Mouse (Mus musculus) heart, embryonic 10.5 days (tissue): Measurements from ENCODE around the gene Chst11. TPM values are rescaled to one million over a fixed set of nuclear protein-coding genes. Genes with fewer than 3 reads are reported as not detected.

ENCODE experiments used
- DNase-seq: peaks from one replicate; pipeline ENCODE4 v3.0.0-alpha.2; 2017; ENCODE audit warnings: low spot score
- H3K27ac ChIP-seq: fragments of 300-500 bp; sonication (generic); 2 replicates; pipeline ENCODE4 v1.5.1; 2016; ENCODE audit warnings: mild to moderate bottlenecking
- H3K27me3 ChIP-seq: fragments of 300-500 bp; sonication (generic); 2 replicates; pipeline ENCODE4 v1.6.1; 2016; ENCODE audit warnings: mild to moderate bottlenecking; ENCODE audit not compliant: poor library complexity, insufficient read depth, severe bottlenecking
- H3K36me3 ChIP-seq: fragments of 300-500 bp; sonication (generic); 2 replicates; pipeline ENCODE4 v1.6.1; 2016; ENCODE audit warnings: mild to moderate bottlenecking, moderate library complexity
- H3K4me1 ChIP-seq: fragments of 300-500 bp; sonication (generic); 2 replicates; pipeline ENCODE4 v1.6.1; 2016; ENCODE audit warnings: mild to moderate bottlenecking
- H3K4me3 ChIP-seq: fragments of 300-500 bp; sonication (generic); 2 replicates; pipeline ENCODE4 v1.5.1; 2016; ENCODE audit warnings: mild to moderate bottlenecking, moderate library complexity
- H3K9me3 ChIP-seq: fragments of 300-500 bp; sonication (generic); 2 replicates; pipeline ENCODE4 v1.6.1; 2016; ENCODE audit warnings: mild to moderate bottlenecking, moderate library complexity
- WGBS: fragments of 180-500 bp; shearing (Covaris S2); methylation state at CpG from one replicate; pipeline ENCODE4 v1.1.7; 2016; 5-methylcytosine and 5-hydroxymethylcytosine counted together
- polyA plus RNA-seq: library from polyadenylated mRNA; unstranded; fragments of >200 nt; fragmentation: Nextera tagmentation; extraction: Ambion mirVana; gene quantifications from 2 replicates; pipeline ENCODE4 v1.2.1, GENCODE M21; 2016

Gene Chst11
- polyA plus RNA-seq, 1 experiment from 2014 or later, result 1.2 TPM

- H3K27me3 ChIP-seq, result peaks cover 37% of the 10 kb centered on the region; the same call in 1 of the 2 replicates
- no peaks in the 10 kb centered on the region for H3K9me3 ChIP-seq
- H3K36me3 ChIP-seq, result no peaks in the 10 kb centered on the region
- no peak overlapping the region for H3K27ac ChIP-seq
- no peak for DNase-seq
- no peak overlapping the region for H3K4me3 ChIP-seq
- WGBS, result 76% methylated on average over 5 of the region's 5 CpGs
- peaks cover 42% of the 10 kb centered on the region for H3K4me1 ChIP-seq
Observed at GRCm38 (mm10) chr10:83000169-83000568, 14.9 kb downstream of the Chst11 start.

DNA sequence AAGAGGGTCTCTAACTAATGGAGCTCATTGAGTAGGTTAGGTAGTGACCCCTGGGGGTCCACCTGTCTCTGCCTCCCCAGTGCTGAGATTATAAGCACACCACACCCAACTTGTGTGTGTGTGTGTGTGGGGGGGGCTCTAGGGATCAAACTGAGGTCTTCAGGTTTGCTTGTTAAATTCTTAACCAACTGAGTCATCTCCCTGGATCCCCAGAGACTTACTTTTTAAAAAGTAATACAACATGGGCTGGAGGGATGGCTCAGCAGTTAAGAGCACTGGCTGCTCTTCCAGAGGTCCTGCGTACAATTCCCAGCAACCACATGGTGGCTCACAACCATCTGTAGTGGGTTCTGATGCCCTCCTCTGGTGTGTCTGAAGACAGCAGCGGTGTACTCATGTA is 15.4 kb downstream of the Chst11 start:
- Histone ChIP-seq H3K27me3 (peaks cover 37% of the 10 kb centered on the region; the same call in 1 of the 2 replicates), H3K27ac (no peak overlapping the region), H3K4me3 (no peak overlapping the region), H3K9me3 (no peaks in the 10 kb centered on the region), H3K4me1 (peaks cover 43% of the 10 kb centered on the region), H3K36me3 (no peaks in the 10 kb centered on the region)
- 90% methylated on average over 2 of the region's 2 CpGs for WGBS
- no peak for DNase-seq

DNA sequence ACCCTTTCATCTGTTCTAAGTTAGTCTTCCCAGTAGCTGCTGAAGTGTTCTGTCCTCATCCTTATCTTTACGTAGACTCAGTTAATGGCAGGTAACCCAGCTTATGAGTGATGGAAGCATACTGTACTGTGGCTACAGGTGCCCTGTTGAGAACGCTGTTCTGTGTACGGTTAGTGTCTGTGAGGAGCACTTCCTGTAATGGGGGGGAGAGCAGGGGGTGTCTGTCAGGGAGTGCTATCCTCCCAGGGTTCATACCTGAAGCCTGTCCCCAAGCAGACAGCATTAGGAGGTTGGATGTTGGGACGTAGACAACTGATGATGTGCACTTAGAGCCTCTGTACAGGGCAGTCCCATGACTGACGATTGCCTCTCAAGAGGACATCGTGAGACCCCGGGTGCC is 18.6 kb downstream of the Chst11 start:
- peaks cover 44% of the 10 kb centered on the region for H3K27me3 ChIP-seq
- no peak overlapping the region; the same call in 1 of the 2 replicates for H3K4me3 ChIP-seq
- H3K4me1 ChIP-seq, result peaks cover 43% of the 10 kb centered on the region
- H3K27ac ChIP-seq, result peak overlapping the region; percentile 18; the same call in 1 of the 2 replicates
- H3K36me3 ChIP-seq, result peaks cover 12% of the 10 kb centered on the region
- DNase-seq, result no peak
- peaks cover 8% of the 10 kb centered on the region; the same call in 1 of the 2 replicates for H3K9me3 ChIP-seq
- WGBS, result 60% methylated on average over 7 of the region's 7 CpGs

DNA sequence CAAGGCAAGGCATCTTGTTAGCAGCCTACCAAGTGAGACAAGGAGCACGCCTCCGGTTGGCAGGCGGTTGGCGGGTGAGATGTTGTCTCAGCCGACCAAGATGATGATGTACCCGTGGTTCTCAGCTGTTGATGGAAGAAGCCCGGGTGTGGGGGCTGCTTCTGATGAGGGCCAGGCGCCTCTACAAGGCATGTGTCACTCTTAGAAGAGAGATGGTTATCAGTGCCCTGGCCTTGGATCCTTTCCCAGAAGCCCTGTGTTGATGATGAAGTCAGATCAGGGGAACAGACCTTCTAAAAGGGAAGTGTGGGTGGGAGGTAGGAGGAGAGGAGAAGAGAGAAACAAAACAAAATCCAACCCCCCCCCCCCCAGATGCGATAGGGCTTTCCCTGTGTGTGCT is 19.1 kb downstream of the Chst11 start:
- peaks cover 43% of the 10 kb centered on the region for H3K4me1 ChIP-seq
- H3K27ac ChIP-seq, result peak overlapping the region; percentile 18
- H3K9me3 ChIP-seq, result peaks cover 8% of the 10 kb centered on the region; the same call in 1 of the 2 replicates
- no peak for DNase-seq
- 30% methylated on average over 9 of the region's 9 CpGs for WGBS
- no peak overlapping the region; the same call in 1 of the 2 replicates for H3K4me3 ChIP-seq
- H3K36me3 ChIP-seq, result peaks cover 12% of the 10 kb centered on the region
- peaks cover 49% of the 10 kb centered on the region for H3K27me3 ChIP-seq

GRCm38 (mm10) chr10:83005003-83005402 is 19.7 kb downstream of the Chst11 start:
- Histone ChIP-seq H3K36me3 (peaks cover 12% of the 10 kb centered on the region), H3K27ac (peak overlapping the region; percentile 69), H3K27me3 (peaks cover 55% of the 10 kb centered on the region), H3K9me3 (peaks cover 8% of the 10 kb centered on the region; the same call in 1 of the 2 replicates), H3K4me1 (peaks cover 38% of the 10 kb centered on the region), H3K4me3 (no peak overlapping the region)
- WGBS, result 61% methylated on average over 4 of the region's 4 CpGs
- no peak for DNase-seq

GRCm38 (mm10) chr10:83006258-83006657 is 21.0 kb downstream of the Chst11 start:
- H3K9me3 ChIP-seq, result peaks cover 8% of the 10 kb centered on the region; the same call in 1 of the 2 replicates
- H3K27me3 ChIP-seq, result peaks cover 60% of the 10 kb centered on the region
- H3K4me3 ChIP-seq, result no peak overlapping the region
- H3K36me3 ChIP-seq, result peaks cover 12% of the 10 kb centered on the region
- no peak overlapping the region for H3K27ac ChIP-seq
- no peak for DNase-seq
- WGBS, result 91% methylated on average over 8 of the region's 8 CpGs
- H3K4me1 ChIP-seq, result peaks cover 33% of the 10 kb centered on the region

DNA sequence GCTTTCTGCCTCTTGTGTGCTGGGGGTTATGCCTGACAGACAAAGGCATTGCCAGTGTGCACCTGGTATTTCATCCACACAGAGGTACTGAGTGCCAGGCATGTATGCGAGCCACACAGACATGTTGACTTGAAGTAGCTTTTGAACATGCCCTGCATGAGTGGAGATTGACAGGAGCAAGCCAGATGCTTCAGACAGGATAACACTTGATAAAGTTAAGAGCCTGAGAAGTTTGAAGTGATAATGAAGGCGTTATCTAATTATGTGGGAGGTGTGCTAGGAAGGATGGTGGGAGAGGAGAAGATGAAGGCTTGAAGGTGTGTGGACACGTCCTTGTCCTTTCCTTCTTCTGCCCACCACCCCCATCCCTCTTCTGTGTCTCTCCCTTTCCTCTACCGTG is 28.7 kb downstream of the Chst11 start:
- 29% methylated on average over 4 of the region's 4 CpGs for WGBS
- Histone ChIP-seq H3K9me3 (no peaks in the 10 kb centered on the region), H3K27ac (peak overlapping the region; percentile 56), H3K27me3 (peaks cover 27% of the 10 kb centered on the region; the same call in 1 of the 2 replicates), H3K4me1 (peaks cover 30% of the 10 kb centered on the region), H3K36me3 (no peaks in the 10 kb centered on the region; the same call in 1 of the 2 replicates), H3K4me3 (peak overlapping the region; percentile 15; the same call in 1 of the 2 replicates)
- DNase-seq, result no peak

DNA sequence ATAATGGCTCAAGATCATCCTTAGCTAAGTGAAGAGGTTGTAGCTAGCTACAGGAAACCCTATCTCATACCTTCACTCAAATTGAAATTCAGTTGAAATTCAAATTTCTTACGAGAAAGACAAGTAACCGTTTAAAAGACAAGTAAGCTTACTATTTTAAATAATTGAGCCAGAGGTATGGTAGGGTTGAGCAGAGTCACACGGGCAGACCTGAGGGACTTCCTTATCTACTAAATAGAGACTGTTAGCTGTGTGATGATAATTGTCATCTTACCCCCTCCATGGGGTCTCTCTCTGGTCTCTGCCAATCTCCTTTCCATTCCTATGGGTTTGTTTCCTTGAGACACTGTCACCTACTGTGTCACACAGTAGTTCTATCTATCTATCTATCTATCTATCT is 30.6 kb downstream of the Chst11 start:
- no peak overlapping the region for H3K4me3 ChIP-seq
- H3K36me3 ChIP-seq, result no peaks in the 10 kb centered on the region; the same call in 1 of the 2 replicates
- no peak overlapping the region for H3K27ac ChIP-seq
- H3K27me3 ChIP-seq, result peaks cover 29% of the 10 kb centered on the region
- DNase-seq, result no peak
- H3K9me3 ChIP-seq, result no peaks in the 10 kb centered on the region
- 89% methylated on average over 3 of the region's 3 CpGs for WGBS
- H3K4me1 ChIP-seq, result peaks cover 45% of the 10 kb centered on the region

DNA sequence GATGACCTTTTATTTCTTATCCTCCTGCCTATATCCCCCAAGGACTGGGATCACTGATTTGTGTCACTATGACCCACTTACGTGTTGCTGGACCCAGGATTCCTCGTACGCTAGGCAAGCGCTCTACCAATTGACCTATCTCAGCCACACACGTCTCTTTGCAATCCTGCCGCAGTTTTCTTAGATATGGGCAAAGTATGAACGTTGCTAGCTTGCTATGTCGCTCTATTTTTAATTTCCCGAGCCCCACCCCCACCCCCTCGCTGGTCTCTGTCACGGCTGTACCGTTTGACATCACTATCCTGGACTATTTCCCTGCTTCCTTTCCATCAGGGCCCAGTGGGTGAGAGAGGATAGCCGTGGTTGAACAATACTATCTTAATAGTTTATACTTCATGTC is 31.5 kb downstream of the Chst11 start:
- no peak overlapping the region for H3K27ac ChIP-seq
- 66% methylated on average over 13 of the region's 13 CpGs for WGBS
- no peak overlapping the region for H3K4me3 ChIP-seq
- no peaks in the 10 kb centered on the region; the same call in 1 of the 2 replicates for H3K36me3 ChIP-seq
- no peaks in the 10 kb centered on the region for H3K9me3 ChIP-seq
- peaks cover 35% of the 10 kb centered on the region for H3K27me3 ChIP-seq
- H3K4me1 ChIP-seq, result peaks cover 53% of the 10 kb centered on the region
- DNase-seq, result no peak

- Histone ChIP-seq H3K27me3 (peaks cover 43% of the 10 kb centered on the region), H3K4me3 (no peak overlapping the region), H3K9me3 (no peaks in the 10 kb centered on the region), H3K36me3 (no peaks in the 10 kb centered on the region; the same call in 1 of the 2 replicates), H3K4me1 (peaks cover 53% of the 10 kb centered on the region), H3K27ac (no peak overlapping the region)
- no peak for DNase-seq
- WGBS, result 75% methylated on average over 21 of the region's 21 CpGs
Observed at GRCm38 (mm10) chr10:83017760-83018498, 32.6 kb downstream of the Chst11 start.

GRCm38 (mm10) chr10:83018521-83018920 is 33.2 kb downstream of the Chst11 start:
- H3K36me3 ChIP-seq, result no peaks in the 10 kb centered on the region; the same call in 1 of the 2 replicates
- 79% methylated on average over 4 of the region's 5 CpGs for WGBS
- H3K27me3 ChIP-seq, result peaks cover 44% of the 10 kb centered on the region
- no peak overlapping the region for H3K27ac ChIP-seq
- no peak overlapping the region for H3K4me3 ChIP-seq
- DNase-seq, result no peak
- H3K9me3 ChIP-seq, result no peaks in the 10 kb centered on the region
- peaks cover 48% of the 10 kb centered on the region for H3K4me1 ChIP-seq

DNA sequence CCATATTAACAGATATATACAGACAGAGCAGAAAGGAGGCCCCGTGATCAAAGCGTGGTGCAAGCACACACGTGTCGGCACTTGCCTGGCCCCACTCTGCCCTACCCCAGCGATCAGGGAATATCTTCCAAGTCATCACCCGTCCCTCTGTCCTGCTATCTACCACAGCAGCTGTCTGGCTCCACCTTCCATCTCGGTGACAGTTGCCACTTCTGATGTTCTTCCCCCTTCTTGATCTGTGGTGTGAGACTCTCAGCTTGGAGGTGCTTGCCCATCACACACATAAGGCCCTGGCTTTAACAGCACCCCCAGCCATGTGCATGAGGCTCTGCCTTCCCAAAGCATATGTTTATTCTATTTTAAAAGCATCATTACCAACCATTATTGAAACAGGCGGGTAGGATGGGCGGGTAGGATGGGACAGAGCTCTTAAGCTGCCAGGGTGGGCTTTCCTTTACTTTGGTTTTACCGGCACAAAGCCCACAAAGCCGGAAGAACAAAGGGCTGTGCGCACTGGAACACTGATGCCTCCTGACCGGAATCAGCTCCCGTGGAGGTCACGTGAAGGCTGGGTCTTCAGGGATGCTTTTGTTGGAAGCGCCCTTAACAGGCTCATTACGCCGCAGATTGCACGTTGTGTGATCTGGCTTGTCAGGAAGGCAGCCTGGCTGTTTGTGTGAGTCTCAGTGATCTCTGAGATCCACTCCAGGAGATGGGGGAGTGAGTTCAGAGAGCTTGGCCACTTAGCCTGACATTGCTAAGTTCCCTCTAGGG is 34.4 kb downstream of the Chst11 start:
- Histone ChIP-seq H3K9me3 (no peaks in the 10 kb centered on the region), H3K36me3 (no peaks in the 10 kb centered on the region; the same call in 1 of the 2 replicates), H3K4me1 (peaks cover 37% of the 10 kb centered on the region), H3K4me3 (no peak overlapping the region), H3K27me3 (peaks cover 49% of the 10 kb centered on the region), H3K27ac (peak overlapping the region; percentile 54)
- DNase-seq, result peak; percentile 87
- WGBS, result 53% methylated on average over 19 of the region's 19 CpGs

DNA sequence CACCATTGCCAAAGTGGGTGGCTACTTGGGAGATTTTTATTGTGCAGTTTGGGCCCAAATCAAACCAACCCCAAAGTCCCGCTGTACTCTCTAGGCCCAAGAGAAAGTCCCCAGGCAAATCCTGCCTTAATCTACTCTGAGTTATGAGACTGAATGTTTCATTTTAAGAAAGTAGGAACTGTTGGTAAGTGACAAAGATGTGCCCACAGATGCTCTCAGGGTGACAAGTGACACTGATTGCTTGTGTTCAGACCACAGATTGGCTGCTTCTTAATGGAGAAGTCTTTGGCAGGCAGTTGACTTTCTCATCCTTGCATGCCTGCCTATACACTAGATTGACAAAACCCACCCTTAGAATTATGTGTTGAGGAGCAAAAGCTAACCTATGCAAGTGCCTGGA is 37.3 kb downstream of the Chst11 start:
- Histone ChIP-seq H3K27ac (no peak overlapping the region), H3K4me3 (no peak overlapping the region), H3K27me3 (peaks cover 59% of the 10 kb centered on the region), H3K36me3 (no peaks in the 10 kb centered on the region), H3K9me3 (no peaks in the 10 kb centered on the region), H3K4me1 (peaks cover 25% of the 10 kb centered on the region)
- WGBS, result 93% methylated on average over 1 of the region's 1 CpGs
- no peak for DNase-seq
